Mouse (Mus musculus) neural tube, embryonic 11.5 days (tissue): ENCODE measurements around the gene Cwh43. TPM values are rescaled to one million over a fixed set of nuclear protein-coding genes. Genes with fewer than 3 reads are reported as not detected.

ENCODE experiments used
- ATAC-seq: fragments of 200-750 bp; cut with Nextera tagmentation; 2 replicates; pipeline ENCODE4 v1.8.0; 2017; ENCODE audit warnings: moderate number of reproducible peaks, mild to moderate bottlenecking, moderate TSS enrichment, moderate library complexity; ENCODE audit not compliant: insufficient read depth, low FRiP score, low TSS enrichment
- DNase-seq: peaks from one replicate; pipeline ENCODE4 v3.0.0-alpha.2; 2015; ENCODE audit warnings: low spot score
- H3K27ac ChIP-seq: fragments of 300-500 bp; sonication (generic); 2 replicates; pipeline ENCODE4 v1.5.1; 2014; ENCODE audit warnings: low read depth, mild to moderate bottlenecking, low read length
- H3K27me3 ChIP-seq: fragments of 300-500 bp; sonication (generic); 2 replicates; pipeline ENCODE4 v1.6.1; 2014; ENCODE audit warnings: mild to moderate bottlenecking, low read length, mixed read lengths; ENCODE audit not compliant: control insufficient read depth, insufficient read depth
- H3K36me3 ChIP-seq: fragments of 300-500 bp; sonication (generic); 2 replicates; pipeline ENCODE4 v1.6.1; 2014; ENCODE audit warnings: mild to moderate bottlenecking, low read length, moderate library complexity, mixed read lengths; ENCODE audit not compliant: control insufficient read depth, insufficient read depth
- H3K4me1 ChIP-seq: fragments of 300-500 bp; sonication (generic); 2 replicates; pipeline ENCODE4 v1.6.1; 2014; ENCODE audit warnings: low read length, mixed read lengths; ENCODE audit not compliant: control insufficient read depth, insufficient read depth
- H3K4me2 ChIP-seq: fragments of 300-500 bp; sonication (generic); 2 replicates; pipeline ENCODE4 v1.6.1; 2014; ENCODE audit warnings: low read depth, mild to moderate bottlenecking, moderate library complexity
- H3K4me3 ChIP-seq: fragments of 300-500 bp; sonication (generic); 2 replicates; pipeline ENCODE4 v1.5.1; 2014; ENCODE audit warnings: low read depth, low read length
- H3K9ac ChIP-seq: fragments of 300-500 bp; sonication (generic); 2 replicates; pipeline ENCODE4 v1.6.1; 2014; ENCODE audit warnings: mild to moderate bottlenecking, low read length
- H3K9me3 ChIP-seq: fragments of 300-500 bp; sonication (generic); 2 replicates; pipeline ENCODE4 v1.6.1; 2016; ENCODE audit warnings: low read length; ENCODE audit not compliant: control insufficient read depth
- WGBS: fragments of 180-500 bp; shearing (Covaris S2); extraction: QIAGEN DNeasy Blood & Tissue Kit; methylation state at CpG from one replicate; pipeline ENCODE4 v1.1.7; 2014; 5-methylcytosine and 5-hydroxymethylcytosine counted together
- polyA plus RNA-seq: library from polyadenylated mRNA; unstranded; fragments of >200 nt; fragmentation: Nextera tagmentation; extraction: Ambion mirVana; gene quantifications from 2 replicates; pipeline ENCODE4 v1.2.1, GENCODE M21; 2014

Gene Cwh43
- polyA plus RNA-seq, 1 experiment from 2014 or later = not detected

DNA sequence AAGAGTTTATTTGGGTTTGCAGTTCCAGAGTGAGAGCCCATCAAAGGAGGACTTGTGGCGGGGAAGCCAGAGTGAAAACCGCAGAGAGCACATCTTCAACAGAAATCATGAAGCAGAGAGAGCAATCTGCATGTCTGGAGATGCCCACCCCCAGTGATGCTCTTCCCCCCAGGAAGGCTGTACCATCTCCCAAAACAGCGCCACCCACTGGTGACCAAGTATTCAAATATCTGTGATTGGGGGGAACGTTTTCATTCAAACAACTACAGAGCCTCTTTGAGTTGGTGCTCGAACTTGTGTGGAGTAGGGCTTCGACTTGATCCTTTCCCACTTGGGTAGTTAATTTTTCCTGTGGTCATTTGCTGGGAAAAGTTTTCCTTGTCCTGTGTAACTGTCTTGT lies 1.1 kb upstream of the Cwh43 start:
- no peak for ATAC-seq

DNA sequence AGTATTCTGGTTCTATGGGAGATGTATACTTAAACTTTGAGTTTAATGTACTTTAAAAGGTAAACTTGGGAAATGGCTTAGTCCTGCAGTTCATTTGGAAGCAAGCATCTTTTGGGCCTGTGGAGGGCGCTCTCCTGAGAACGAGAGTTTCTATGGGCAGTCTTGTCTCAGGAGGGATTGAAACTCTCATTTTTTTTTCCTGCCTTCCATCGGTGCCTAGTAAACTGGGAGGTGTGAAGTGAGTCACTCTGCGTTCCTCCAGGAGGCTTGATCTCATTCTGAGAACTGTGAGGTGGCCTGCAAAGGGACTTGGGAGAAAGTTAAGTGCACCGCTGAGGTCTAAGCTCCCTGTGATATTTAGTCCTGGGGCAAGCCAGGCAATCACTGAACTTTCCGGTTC lies 986 bp downstream of the Cwh43 start:
- DNase-seq (no peak), ATAC-seq (no peak)
- no peak overlapping the region for H3K9ac ChIP-seq
- no peak overlapping the region for H3K4me3 ChIP-seq
- no peaks in the 10 kb centered on the region for H3K36me3 ChIP-seq
- peaks cover 12% of the 10 kb centered on the region for H3K27me3 ChIP-seq
- peaks cover 8% of the 10 kb centered on the region; the same call in 1 of the 2 replicates for H3K4me1 ChIP-seq
- 29% methylated on average over 6 of the region's 6 CpGs for WGBS
- no peak overlapping the region for H3K27ac ChIP-seq
- no peak overlapping the region for H3K4me2 ChIP-seq
- H3K9me3 ChIP-seq = no peaks in the 10 kb centered on the region

More for the DNA sequence above, 1.1 kb upstream of the Cwh43 start:
- H3K27ac ChIP-seq = no peak overlapping the region
- H3K9ac ChIP-seq = no peak overlapping the region
- peaks cover 12% of the 10 kb centered on the region for H3K27me3 ChIP-seq
- H3K4me3 ChIP-seq = no peak overlapping the region
- H3K4me2 ChIP-seq = no peak overlapping the region
- WGBS = 76% methylated on average over 6 of the region's 6 CpGs
- H3K9me3 ChIP-seq = no peaks in the 10 kb centered on the region
- DNase-seq = no peak
- peaks cover 8% of the 10 kb centered on the region; the same call in 1 of the 2 replicates for H3K4me1 ChIP-seq
- no peaks in the 10 kb centered on the region for H3K36me3 ChIP-seq

DNA sequence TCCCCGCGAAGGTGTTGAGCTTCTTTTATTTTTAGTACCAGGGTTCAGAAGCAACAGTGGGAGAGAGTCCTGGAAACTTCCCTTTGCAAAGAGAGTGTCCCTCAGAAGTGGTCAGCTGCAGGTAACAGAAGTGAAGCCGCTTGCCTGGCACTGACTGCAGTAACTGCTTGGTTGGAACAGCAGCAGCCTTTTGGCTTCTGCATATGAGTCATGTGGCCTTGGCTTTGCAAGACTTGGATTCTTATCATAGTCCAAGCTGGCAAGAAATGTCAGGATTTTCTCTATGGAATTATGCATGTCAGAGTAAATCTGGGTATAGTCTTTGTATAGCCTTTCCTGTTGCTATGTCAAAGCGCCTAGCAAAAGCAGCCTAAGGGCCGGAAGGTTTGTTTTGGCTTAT lies 4.1 kb downstream of the Cwh43 start:
- 79% methylated on average over 5 of the region's 5 CpGs for WGBS
- no peaks in the 10 kb centered on the region for H3K9me3 ChIP-seq
- no peak overlapping the region for H3K27ac ChIP-seq
- no peak overlapping the region for H3K9ac ChIP-seq
- no peak overlapping the region for H3K4me3 ChIP-seq
- no peaks in the 10 kb centered on the region for H3K36me3 ChIP-seq
- DNase-seq (no peak), ATAC-seq (no peak)
- peaks cover 12% of the 10 kb centered on the region for H3K27me3 ChIP-seq
- no peak overlapping the region for H3K4me2 ChIP-seq
- H3K4me1 ChIP-seq = peaks cover 8% of the 10 kb centered on the region; the same call in 1 of the 2 replicates

DNA sequence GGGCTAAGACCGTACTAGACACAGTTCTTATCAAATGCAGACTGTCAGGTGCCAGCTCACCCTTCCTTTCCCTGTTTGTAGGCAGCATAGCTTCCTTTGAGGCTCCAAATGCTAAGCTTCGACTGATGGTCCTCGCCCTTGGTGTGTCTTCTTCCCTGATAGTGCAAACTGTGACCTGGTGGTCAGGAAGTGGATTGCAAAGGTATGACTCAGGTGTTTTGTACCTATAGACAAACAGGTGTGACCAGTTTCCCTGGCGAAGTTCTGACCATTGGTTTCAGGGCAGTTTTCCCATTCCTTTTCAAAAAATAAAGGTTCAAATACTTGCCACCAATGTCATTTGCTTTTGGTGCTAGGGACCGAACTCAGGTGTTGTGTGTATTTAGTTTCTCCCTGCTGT lies 5.9 kb downstream of the Cwh43 start:
- Histone ChIP-seq H3K36me3 (no peaks in the 10 kb centered on the region), H3K4me3 (no peak overlapping the region), H3K4me1 (no peaks in the 10 kb centered on the region), H3K4me2 (no peak overlapping the region), H3K27ac (no peak overlapping the region), H3K9ac (no peak overlapping the region), H3K9me3 (no peaks in the 10 kb centered on the region), H3K27me3 (no peaks in the 10 kb centered on the region)
- WGBS = 91% methylated on average over 5 of the region's 5 CpGs
- DNase-seq (no peak), ATAC-seq (no peak)

DNA sequence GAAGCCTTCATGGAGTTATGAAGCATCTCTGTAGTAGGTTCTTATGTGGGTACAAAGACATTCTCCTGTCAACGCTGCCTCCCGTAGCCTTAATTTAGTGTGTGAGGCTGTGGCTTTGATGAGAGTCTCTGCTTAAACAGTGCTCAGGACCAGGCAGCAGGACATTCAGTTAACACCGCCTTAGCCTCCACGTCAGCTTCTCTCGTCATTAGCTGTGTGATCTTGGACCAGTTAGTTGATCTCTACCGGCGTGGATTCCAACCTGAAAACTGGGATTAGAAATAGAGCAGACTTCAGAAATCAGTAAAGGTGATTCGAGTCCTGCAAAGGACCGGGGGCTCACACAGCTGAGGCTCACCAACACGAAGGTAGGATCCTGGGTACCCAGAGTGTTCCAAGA lies 8.3 kb downstream of the Cwh43 start:
- no peak overlapping the region for H3K9ac ChIP-seq
- ATAC-seq (no peak), DNase-seq (no peak)
- H3K4me2 ChIP-seq = no peak overlapping the region
- no peak overlapping the region for H3K27ac ChIP-seq
- no peaks in the 10 kb centered on the region for H3K36me3 ChIP-seq
- H3K9me3 ChIP-seq = no peaks in the 10 kb centered on the region
- no peak overlapping the region for H3K4me3 ChIP-seq
- no peaks in the 10 kb centered on the region for H3K4me1 ChIP-seq
- H3K27me3 ChIP-seq = no peaks in the 10 kb centered on the region
- 91% methylated on average over 10 of the region's 10 CpGs for WGBS

DNA sequence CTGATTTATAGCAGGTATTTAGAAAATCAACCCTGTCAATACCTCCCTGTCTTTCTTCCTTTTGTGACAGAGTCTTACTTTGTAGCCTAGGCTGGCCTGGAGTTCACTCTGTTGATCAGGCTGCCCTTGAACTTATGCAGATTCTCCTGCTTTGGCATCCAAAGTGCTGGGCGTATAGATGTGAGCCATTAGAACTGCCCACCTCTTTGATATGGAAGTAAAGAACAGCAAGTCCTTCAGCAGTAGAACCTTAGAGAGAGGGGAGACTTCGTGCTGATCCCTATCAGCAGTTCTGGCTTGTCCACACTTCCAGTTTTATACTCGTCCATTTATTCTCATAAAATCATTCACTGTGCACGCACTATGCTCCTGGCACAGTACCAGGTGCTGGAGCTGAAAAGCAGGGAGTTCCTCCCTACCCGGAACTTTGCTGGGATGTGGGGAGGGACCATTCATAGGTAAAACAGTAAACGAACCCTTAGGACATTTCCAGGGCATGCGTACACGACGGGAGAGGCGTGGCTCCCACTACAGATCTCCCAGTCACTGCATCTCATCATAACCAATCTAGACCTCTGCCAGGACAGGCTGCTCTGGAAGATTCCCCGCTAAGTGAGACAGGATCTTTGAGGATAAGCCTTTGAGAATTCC lies 13.3 kb downstream of the Cwh43 start:
- H3K9me3 ChIP-seq = no peaks in the 10 kb centered on the region
- H3K4me1 ChIP-seq = no peaks in the 10 kb centered on the region
- no peak overlapping the region for H3K9ac ChIP-seq
- no peak for DNase-seq
- no peak for ATAC-seq
- H3K4me3 ChIP-seq = no peak overlapping the region
- no peak overlapping the region for H3K27ac ChIP-seq
- H3K36me3 ChIP-seq = no peaks in the 10 kb centered on the region
- H3K4me2 ChIP-seq = no peak overlapping the region
- no peaks in the 10 kb centered on the region for H3K27me3 ChIP-seq
- 65% methylated on average over 11 of the region's 11 CpGs for WGBS

DNA sequence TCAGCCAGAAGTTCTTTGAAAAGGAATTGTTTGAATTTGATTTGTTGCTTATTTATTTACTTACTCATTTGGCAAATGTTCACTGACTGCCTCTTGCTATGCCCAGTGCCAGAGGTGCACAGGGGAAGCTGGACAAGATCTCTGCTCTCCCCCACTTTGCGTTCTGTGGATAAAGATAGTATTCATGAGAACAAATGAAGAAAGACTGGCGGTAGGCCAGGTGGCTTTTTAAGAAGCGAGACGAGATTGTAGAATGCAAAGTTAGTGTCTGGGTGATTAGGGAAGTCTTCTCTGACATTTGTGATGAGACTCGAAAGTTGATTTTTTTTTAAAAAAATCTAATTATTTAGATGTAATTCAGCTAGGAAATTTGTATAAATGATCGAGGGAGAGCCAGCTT lies 20.9 kb downstream of the Cwh43 start:
- Histone ChIP-seq H3K4me3 (no peak overlapping the region), H3K27me3 (no peaks in the 10 kb centered on the region), H3K9ac (no peak overlapping the region), H3K4me1 (no peaks in the 10 kb centered on the region), H3K36me3 (no peaks in the 10 kb centered on the region), H3K4me2 (no peak overlapping the region), H3K27ac (no peak overlapping the region), H3K9me3 (no peaks in the 10 kb centered on the region)
- WGBS = 86% methylated on average over 6 of the region's 6 CpGs
- DNase-seq (no peak), ATAC-seq (no peak)

DNA sequence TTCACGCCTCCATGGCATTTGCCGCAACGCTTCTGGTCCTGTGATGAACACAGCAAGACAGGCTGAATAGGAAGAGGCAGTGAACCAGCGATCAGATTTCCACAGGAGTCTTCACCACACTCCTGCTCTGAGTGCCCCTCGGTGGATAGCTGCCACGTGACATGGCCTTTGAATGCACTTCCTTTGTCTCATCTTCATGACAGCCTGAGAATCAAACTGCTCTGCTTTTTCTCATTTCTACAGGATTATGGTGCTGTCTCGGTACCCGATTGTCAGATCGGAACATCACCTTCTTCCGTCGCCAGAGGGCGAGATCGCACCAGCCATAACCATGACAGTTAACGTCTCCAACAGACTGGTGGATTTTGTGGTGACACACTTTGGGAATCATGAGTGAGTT lies 25.7 kb downstream of the Cwh43 start:
- Histone ChIP-seq H3K9me3 (no peaks in the 10 kb centered on the region), H3K36me3 (no peaks in the 10 kb centered on the region), H3K27me3 (no peaks in the 10 kb centered on the region), H3K4me3 (no peak overlapping the region), H3K4me2 (no peak overlapping the region), H3K9ac (no peak overlapping the region; the same call in 1 of the 2 replicates), H3K27ac (no peak overlapping the region), H3K4me1 (no peaks in the 10 kb centered on the region)
- WGBS = 27% methylated on average over 14 of the region's 14 CpGs
- DNase-seq (peak; percentile 77), ATAC-seq (no peak; the same call in 1 of the 2 replicates)

DNA sequence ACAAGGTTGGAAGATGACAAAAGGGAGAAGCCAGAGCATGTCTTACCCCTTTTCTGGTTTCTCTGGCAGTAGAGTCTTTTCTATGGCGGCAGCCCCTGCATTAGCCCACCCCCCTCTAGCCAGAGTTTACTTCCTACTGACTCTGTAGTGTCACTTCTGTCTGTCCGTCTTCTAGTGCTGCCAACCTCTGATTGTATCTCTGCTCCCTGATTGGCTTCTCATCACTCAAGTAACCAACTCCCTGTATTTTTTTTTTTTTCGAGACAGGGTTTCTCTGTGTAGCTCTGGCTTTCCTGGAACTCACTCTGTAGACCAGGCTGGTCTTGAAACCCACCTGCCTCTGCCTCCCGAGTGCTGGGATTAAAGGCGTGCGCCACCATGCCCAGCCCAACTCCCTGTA lies 26.9 kb downstream of the Cwh43 start:
- Histone ChIP-seq H3K9ac (no peak overlapping the region), H3K27me3 (no peaks in the 10 kb centered on the region), H3K27ac (no peak overlapping the region), H3K4me1 (no peaks in the 10 kb centered on the region), H3K36me3 (no peaks in the 10 kb centered on the region), H3K4me3 (no peak overlapping the region), H3K9me3 (no peaks in the 10 kb centered on the region), H3K4me2 (no peak overlapping the region)
- WGBS = 84% methylated on average over 6 of the region's 6 CpGs
- DNase-seq (no peak), ATAC-seq (no peak)
